Mouse (Mus musculus) kidney, adult 2 months (tissue): ENCODE measurements around the gene Fam160a1.

ENCODE experiments used
- CTCF ChIP-seq: fragments of 200-500 bp; conservative IDR thresholded peaks from 2 replicates; pipeline ENCODE4 v1.5.1; 2011; ENCODE audit warnings: low read depth, mild to moderate bottlenecking, control low read depth, low read length, moderate library complexity, mixed read lengths; ENCODE audit not compliant: insufficient read depth, insufficient read length
- POLR2A ChIP-seq: fragments of 200-500 bp; IDR thresholded peaks from one replicate; pipeline ENCODE4 v1.6.1; 2011; ENCODE audit warnings: low read depth, low read length, control low read depth

DNA sequence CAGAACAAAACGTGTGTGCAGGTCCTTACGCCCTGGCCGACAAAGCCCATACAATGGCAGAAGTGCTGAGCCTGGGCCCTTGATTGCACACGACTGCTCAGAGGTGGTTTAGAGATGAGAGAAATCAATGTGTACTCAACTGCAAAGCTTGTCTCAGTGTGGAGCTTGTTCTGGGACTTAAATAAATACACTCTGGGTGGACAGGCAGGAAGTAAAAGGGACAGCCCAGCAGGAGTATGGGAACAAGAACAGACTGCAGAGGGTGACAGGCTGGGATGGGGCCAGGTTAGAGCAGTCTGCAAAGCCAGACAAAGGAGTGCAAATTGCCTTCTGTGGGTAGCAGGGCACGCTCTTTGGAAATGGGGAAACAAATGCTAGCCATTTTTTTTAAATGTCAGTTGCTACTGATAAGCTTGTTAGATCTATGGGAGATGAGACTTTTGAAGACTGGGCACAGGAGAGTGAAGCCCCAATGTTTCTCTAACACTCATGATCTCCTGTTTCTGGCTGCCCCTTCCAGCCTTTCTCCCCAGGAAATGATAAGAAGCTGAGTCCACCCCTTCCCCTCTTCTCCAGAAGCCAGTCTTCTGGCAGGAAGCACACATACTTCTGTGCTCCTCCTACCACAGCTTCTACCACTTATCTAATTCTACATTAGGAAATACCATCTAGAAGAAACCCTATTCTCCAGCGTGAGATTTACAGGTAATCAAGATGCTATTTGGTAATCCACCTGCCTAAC lies 113.8 kb downstream of the Fam160a1 start:
- TF ChIP-seq POLR2A: no peak
- TF ChIP-seq CTCF: no peak
